Mouse (Mus musculus): ENCODE data around the gene Tas1r2. TPM values are rescaled to one million over a fixed set of nuclear protein-coding genes. Genes with fewer than 3 reads are reported as not detected.

The Tas1r2 gene
- total and polyA plus RNA-seq, 2 experiments, result 0.05 TPM; not detected in 1

GRCm38 (mm10) chr4:139684639-139685017 is 31.3 kb downstream of the Tas1r2 start:
- Histone ChIP-seq H3K4me1 (ENCODE audit: control insufficient read depth, insufficient read depth, low read length) (no peaks in the 10 kb centered on the region), H3K4me3 (ENCODE audit: insufficient read depth, low read depth, low read length) (no peak overlapping the region), H3K27ac (replicated peaks; ENCODE audit: insufficient read depth, low read depth, low read length) (no peak overlapping the region), H3K27me3 (ENCODE audit: control insufficient read depth, insufficient read depth, low read length) (no peaks in the 10 kb centered on the region), H3K9ac (ENCODE audit: low read depth, low read length) (no peak overlapping the region), H3K36me3 (ENCODE audit: control insufficient read depth, insufficient read depth, low read length) (no peaks in the 10 kb centered on the region), H3K79me2 (ENCODE audit: control insufficient read depth, insufficient read depth, low read length) (no peaks in the 10 kb centered on the region)
- 12% methylated on average over 3 of the region's 3 CpGs for WGBS
- TF ChIP-seq CTCF (IDR thresholded peaks at IDR 0.05; ENCODE audit: low read depth, low read length) (peak; percentile 79), POLR2A (IDR thresholded peaks at IDR 0.05; ENCODE audit: extremely low read depth, insufficient read depth, low read length) (no peak)
- DNase-seq (ENCODE audit: extremely low read depth, low read depth, low spot score), result peak; percentile 31

- TF ChIP-seq POLR2A (IDR thresholded peaks at IDR 0.05; ENCODE audit: extremely low read depth, insufficient read depth, low read length), result no peak
- TF ChIP-seq CTCF (IDR thresholded peaks at IDR 0.05; ENCODE audit: low read depth, low read length), result no peak
These were observed 34.7 kb downstream of the Tas1r2 start for GRCm38 (mm10) chr4:139688058-139688457.

GRCm38 (mm10) chr4:139689627-139690269 is 36.4 kb downstream of the Tas1r2 start:
- Histone ChIP-seq H3K4me3 (ENCODE audit: insufficient read depth, low read depth, low read length) (no peak overlapping the region), H3K79me2 (ENCODE audit: control insufficient read depth, insufficient read depth, low read length) (no peaks in the 10 kb centered on the region), H3K27me3 (ENCODE audit: control insufficient read depth, insufficient read depth, low read length) (0 out of 2 replicates have a peak, but pooled peaks cover 3% of the 10 kb centered on the region), H3K36me3 (ENCODE audit: control insufficient read depth, insufficient read depth, low read length) (no peaks in the 10 kb centered on the region), H3K4me1 (ENCODE audit: control insufficient read depth, insufficient read depth, low read length) (no peaks in the 10 kb centered on the region), H3K9ac (ENCODE audit: low read depth, low read length) (no peak overlapping the region), H3K27ac (replicated peaks; ENCODE audit: insufficient read depth, low read depth, low read length) (no peak overlapping the region)
- DNase-seq (ENCODE audit: extremely low read depth, low read depth, low spot score), result no peak
- 62% methylated on average over 7 of the region's 7 CpGs for WGBS
- TF ChIP-seq POLR2A (IDR thresholded peaks at IDR 0.05; ENCODE audit: extremely low read depth, insufficient read depth, low read length), result no peak
- TF ChIP-seq CTCF (IDR thresholded peaks at IDR 0.05; ENCODE audit: low read depth, low read length), result no peak

More at GRCm38 (mm10) chr4:139688058-139688457, 34.7 kb downstream of the Tas1r2 start:
- no peaks in the 10 kb centered on the region for H3K27me3 ChIP-seq (ENCODE audit: control insufficient read depth, insufficient read depth, low read length)
- 71% methylated on average over 9 of the region's 9 CpGs for WGBS
- no peak overlapping the region for H3K9ac ChIP-seq (ENCODE audit: low read depth, low read length)
- DNase-seq (ENCODE audit: extremely low read depth, low read depth, low spot score), result no peak
- no peaks in the 10 kb centered on the region for H3K36me3 ChIP-seq (ENCODE audit: control insufficient read depth, insufficient read depth, low read length)
- no peak overlapping the region for H3K27ac ChIP-seq (replicated peaks; ENCODE audit: insufficient read depth, low read depth, low read length)
- no peaks in the 10 kb centered on the region for H3K4me1 ChIP-seq (ENCODE audit: control insufficient read depth, insufficient read depth, low read length)
- no peaks in the 10 kb centered on the region for H3K79me2 ChIP-seq (ENCODE audit: control insufficient read depth, insufficient read depth, low read length)
- no peak overlapping the region for H3K4me3 ChIP-seq (ENCODE audit: insufficient read depth, low read depth, low read length)

- Histone ChIP-seq H3K27ac (replicated peaks; ENCODE audit: insufficient read depth, low read depth, low read length) (no peak overlapping the region), H3K79me2 (ENCODE audit: control insufficient read depth, insufficient read depth, low read length) (no peaks in the 10 kb centered on the region), H3K4me1 (ENCODE audit: control insufficient read depth, insufficient read depth, low read length) (no peaks in the 10 kb centered on the region), H3K9ac (ENCODE audit: low read depth, low read length) (no peak overlapping the region), H3K36me3 (ENCODE audit: control insufficient read depth, insufficient read depth, low read length) (no peaks in the 10 kb centered on the region), H3K27me3 (ENCODE audit: control insufficient read depth, insufficient read depth, low read length) (0 out of 2 replicates have a peak, but pooled peaks cover 6% of the 10 kb centered on the region), H3K4me3 (ENCODE audit: insufficient read depth, low read depth, low read length) (no peak overlapping the region)
- no peak for DNase-seq (ENCODE audit: extremely low read depth, low read depth, low spot score)
- 41% methylated on average over 5 of the region's 5 CpGs for WGBS
- no peak for TF ChIP-seq CTCF (IDR thresholded peaks at IDR 0.05; ENCODE audit: low read depth, low read length)
- TF ChIP-seq POLR2A (IDR thresholded peaks at IDR 0.05; ENCODE audit: extremely low read depth, insufficient read depth, low read length), result no peak
These were observed 40.0 kb downstream of the Tas1r2 start for GRCm38 (mm10) chr4:139693315-139693714.

GRCm38 (mm10) chr4:139697755-139698154 is 44.4 kb downstream of the Tas1r2 start:
- WGBS, result 15% methylated on average over 9 of the region's 9 CpGs
- TF ChIP-seq POLR2A (IDR thresholded peaks at IDR 0.05; ENCODE audit: extremely low read depth, insufficient read depth, low read length), result no peak
- TF ChIP-seq CTCF (IDR thresholded peaks at IDR 0.05; ENCODE audit: low read depth, low read length), result no peak

GRCm38 (mm10) chr4:139698602-139699001 is 45.3 kb downstream of the Tas1r2 start:
- no peaks in the 10 kb centered on the region for H3K36me3 ChIP-seq (ENCODE audit: control insufficient read depth, insufficient read depth, low read length)
- no peak for TF ChIP-seq POLR2A (IDR thresholded peaks at IDR 0.05; ENCODE audit: extremely low read depth, insufficient read depth, low read length)
- no peak for TF ChIP-seq CTCF (IDR thresholded peaks at IDR 0.05; ENCODE audit: low read depth, low read length)
- H3K4me1 ChIP-seq (ENCODE audit: control insufficient read depth, insufficient read depth, low read length), result no peaks in the 10 kb centered on the region
- no peak for DNase-seq (ENCODE audit: extremely low read depth, low read depth, low spot score)
- WGBS, result 74% methylated on average over 8 of the region's 8 CpGs
- no peak overlapping the region for H3K4me3 ChIP-seq (ENCODE audit: insufficient read depth, low read depth, low read length)
- 0 out of 2 replicates have a peak, but pooled peaks cover 6% of the 10 kb centered on the region for H3K27me3 ChIP-seq (ENCODE audit: control insufficient read depth, insufficient read depth, low read length)
- no peaks in the 10 kb centered on the region for H3K79me2 ChIP-seq (ENCODE audit: control insufficient read depth, insufficient read depth, low read length)
- no peak overlapping the region for H3K27ac ChIP-seq (replicated peaks; ENCODE audit: insufficient read depth, low read depth, low read length)
- H3K9ac ChIP-seq (ENCODE audit: low read depth, low read length), result no peak overlapping the region

More at GRCm38 (mm10) chr4:139697755-139698154, 44.4 kb downstream of the Tas1r2 start:
- Histone ChIP-seq H3K79me2 (ENCODE audit: control insufficient read depth, insufficient read depth, low read length) (no peaks in the 10 kb centered on the region), H3K36me3 (ENCODE audit: control insufficient read depth, insufficient read depth, low read length) (no peaks in the 10 kb centered on the region), H3K4me3 (ENCODE audit: insufficient read depth, low read depth, low read length) (no peak overlapping the region), H3K9ac (ENCODE audit: low read depth, low read length) (no peak overlapping the region), H3K27me3 (ENCODE audit: control insufficient read depth, insufficient read depth, low read length) (0 out of 2 replicates have a peak, but pooled peaks cover 6% of the 10 kb centered on the region), H3K4me1 (ENCODE audit: control insufficient read depth, insufficient read depth, low read length) (no peaks in the 10 kb centered on the region), H3K27ac (replicated peaks; ENCODE audit: insufficient read depth, low read depth, low read length) (no peak overlapping the region)
- no peak for DNase-seq (ENCODE audit: extremely low read depth, low read depth, low spot score)
